Mouse (Mus musculus): ENCODE measurements around the gene Fam208b. TPM values are rescaled to one million over a fixed set of nuclear protein-coding genes. Genes with fewer than 3 reads are reported as not detected.

The Fam208b gene
- polyA plus RNA-seq, 1 experiment = 0.02 TPM

DNA sequence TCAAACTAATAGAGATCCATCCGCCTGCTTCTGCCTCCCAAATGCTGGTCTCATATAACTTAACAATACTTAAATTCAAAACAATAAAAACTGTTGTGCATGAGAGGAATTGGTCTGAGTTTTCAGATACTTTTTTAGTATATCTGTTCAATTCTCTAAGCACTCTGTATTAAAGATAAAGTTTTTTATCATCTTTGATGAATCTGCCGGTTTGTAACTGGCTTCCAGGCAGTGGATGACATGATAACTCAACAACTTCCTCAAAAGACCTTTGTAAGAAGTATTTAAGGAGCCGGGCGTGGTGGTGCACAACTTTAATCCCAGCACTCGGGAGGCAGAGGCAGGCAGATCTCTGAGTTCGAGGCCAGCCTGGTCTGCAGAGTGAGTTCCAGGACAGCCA, 14.7 kb downstream of the Fam208b start:
- peaks cover 45% of the 10 kb centered on the region for H3K36me3 ChIP-seq (ENCODE audit: control insufficient read depth)
- H3K4me3 ChIP-seq (replicated peaks) = no peak overlapping the region
- H3K9me3 ChIP-seq (ENCODE audit: control insufficient read depth, low read length) = no peaks in the 10 kb centered on the region
- TF ChIP-seq TAL1 (IDR thresholded peaks at IDR 0.05; ENCODE audit: low read length) (no peak), GATA1 (IDR thresholded peaks at IDR 0.05; ENCODE audit: low read length) (no peak)
- no peaks in the 10 kb centered on the region for H3K27me3 ChIP-seq (ENCODE audit: control insufficient read depth)
- H3K4me1 ChIP-seq (ENCODE audit: control insufficient read depth) = no peaks in the 10 kb centered on the region

DNA sequence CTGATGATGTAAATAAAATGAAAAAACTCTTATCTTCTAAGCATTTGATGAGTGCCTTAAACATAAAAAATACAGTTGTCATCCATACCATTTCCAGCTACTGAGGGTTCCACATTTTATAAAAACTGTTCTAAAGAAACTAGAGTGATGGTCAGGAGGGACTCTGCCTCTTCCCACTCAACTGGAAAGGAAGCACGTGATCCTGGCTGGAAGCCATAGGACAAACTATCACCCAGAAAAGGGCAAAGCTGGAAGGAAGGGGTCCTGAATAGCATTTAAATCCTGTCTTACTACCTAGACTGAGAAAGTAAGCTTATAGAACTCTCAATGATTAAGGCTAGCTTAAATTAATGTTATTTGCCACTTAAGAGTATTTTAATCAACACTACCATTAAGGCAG, 16.6 kb downstream of the Fam208b start:
- Histone ChIP-seq H3K4me1 (ENCODE audit: control insufficient read depth) (no peaks in the 10 kb centered on the region), H3K27me3 (ENCODE audit: control insufficient read depth) (no peaks in the 10 kb centered on the region), H3K4me3 (replicated peaks) (no peak overlapping the region), H3K9me3 (ENCODE audit: control insufficient read depth, low read length) (no peaks in the 10 kb centered on the region), H3K36me3 (ENCODE audit: control insufficient read depth) (peaks cover 57% of the 10 kb centered on the region)
- TF ChIP-seq TAL1 (IDR thresholded peaks at IDR 0.05; ENCODE audit: low read length) (no peak), GATA1 (IDR thresholded peaks at IDR 0.05; ENCODE audit: low read length) (no peak)

DNA sequence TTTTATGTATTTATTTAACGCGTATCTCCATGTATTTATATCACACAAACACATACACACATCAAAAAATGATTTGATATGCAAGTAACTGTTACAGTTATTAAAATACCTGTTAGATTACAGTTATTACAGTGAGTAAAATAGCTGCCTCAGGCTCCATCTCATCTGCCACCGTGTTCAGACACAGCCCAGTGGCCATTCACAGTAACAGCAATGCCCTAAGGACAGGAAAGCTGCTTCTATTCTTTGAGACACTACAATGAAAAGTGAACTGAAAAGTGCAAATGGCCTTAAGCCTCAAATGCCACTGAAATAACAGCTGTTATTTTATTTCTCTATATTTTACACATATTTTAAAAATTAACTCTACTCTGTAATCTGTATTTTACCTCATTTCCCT, 20.1 kb downstream of the Fam208b start:
- peaks cover 65% of the 10 kb centered on the region for H3K36me3 ChIP-seq (ENCODE audit: control insufficient read depth)

DNA sequence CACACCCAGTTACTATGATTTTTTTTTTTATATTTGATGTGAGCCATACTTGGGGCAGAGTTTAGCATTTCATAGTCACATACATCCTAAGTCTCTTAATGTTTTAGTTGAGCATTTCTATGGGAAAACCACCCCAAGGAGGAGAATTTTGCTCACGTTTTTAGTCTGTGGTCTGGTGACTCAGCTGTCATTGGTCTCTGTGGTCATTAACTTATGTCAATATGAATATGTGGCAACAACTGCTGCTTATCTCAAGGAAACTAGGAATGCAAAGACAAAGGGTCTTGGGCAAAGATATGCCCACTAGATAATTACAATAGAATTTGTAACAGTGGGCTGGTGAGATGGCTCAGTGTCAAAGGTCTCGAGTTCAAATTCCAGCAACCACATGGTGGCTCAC, 47.0 kb downstream of the Fam208b start:
- no peak overlapping the region for H3K4me3 ChIP-seq (replicated peaks)
- no peaks in the 10 kb centered on the region for H3K4me1 ChIP-seq (ENCODE audit: control insufficient read depth)
- H3K9me3 ChIP-seq (ENCODE audit: control insufficient read depth, low read length) = no peaks in the 10 kb centered on the region
- no peak for TF ChIP-seq TAL1 (IDR thresholded peaks at IDR 0.05; ENCODE audit: low read length)
- no peak for TF ChIP-seq GATA1 (IDR thresholded peaks at IDR 0.05; ENCODE audit: low read length)
- H3K36me3 ChIP-seq (ENCODE audit: control insufficient read depth) = peaks cover 85% of the 10 kb centered on the region
- H3K27me3 ChIP-seq (ENCODE audit: control insufficient read depth) = no peaks in the 10 kb centered on the region

More for the DNA sequence above, 20.1 kb downstream of the Fam208b start:
- H3K4me1 ChIP-seq (ENCODE audit: control insufficient read depth) = no peaks in the 10 kb centered on the region
- H3K9me3 ChIP-seq (ENCODE audit: control insufficient read depth, low read length) = no peaks in the 10 kb centered on the region
- no peak overlapping the region for H3K4me3 ChIP-seq (replicated peaks)
- TF ChIP-seq TAL1 (IDR thresholded peaks at IDR 0.05; ENCODE audit: low read length) (no peak), GATA1 (IDR thresholded peaks at IDR 0.05; ENCODE audit: low read length) (no peak)
- no peaks in the 10 kb centered on the region for H3K27me3 ChIP-seq (ENCODE audit: control insufficient read depth)

DNA sequence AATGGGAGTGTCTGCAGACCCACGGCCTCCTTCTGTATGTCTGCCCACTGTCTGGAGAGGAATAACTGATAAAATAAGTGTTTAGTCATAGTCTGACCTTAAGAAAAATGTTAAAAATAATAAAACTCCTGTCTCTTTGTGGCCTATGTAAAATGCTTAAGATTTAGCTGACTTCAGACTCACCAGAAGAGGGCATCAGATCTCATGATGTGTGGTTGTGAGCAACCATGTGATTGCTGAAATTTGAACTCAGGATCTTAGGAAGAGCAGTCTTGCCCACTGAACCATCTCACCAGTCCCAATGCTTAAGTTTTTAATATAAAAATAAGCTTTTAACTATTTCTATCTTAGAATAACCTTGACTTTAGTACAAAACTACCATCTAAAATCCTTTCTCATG, 47.8 kb downstream of the Fam208b start:
- Histone ChIP-seq H3K4me3 (replicated peaks) (no peak overlapping the region), H3K9me3 (ENCODE audit: control insufficient read depth, low read length) (no peaks in the 10 kb centered on the region), H3K36me3 (ENCODE audit: control insufficient read depth) (peaks cover 81% of the 10 kb centered on the region), H3K4me1 (ENCODE audit: control insufficient read depth) (no peaks in the 10 kb centered on the region), H3K27me3 (ENCODE audit: control insufficient read depth) (no peaks in the 10 kb centered on the region)
- TF ChIP-seq GATA1 (IDR thresholded peaks at IDR 0.05; ENCODE audit: low read length) (no peak), TAL1 (IDR thresholded peaks at IDR 0.05; ENCODE audit: low read length) (no peak)

DNA sequence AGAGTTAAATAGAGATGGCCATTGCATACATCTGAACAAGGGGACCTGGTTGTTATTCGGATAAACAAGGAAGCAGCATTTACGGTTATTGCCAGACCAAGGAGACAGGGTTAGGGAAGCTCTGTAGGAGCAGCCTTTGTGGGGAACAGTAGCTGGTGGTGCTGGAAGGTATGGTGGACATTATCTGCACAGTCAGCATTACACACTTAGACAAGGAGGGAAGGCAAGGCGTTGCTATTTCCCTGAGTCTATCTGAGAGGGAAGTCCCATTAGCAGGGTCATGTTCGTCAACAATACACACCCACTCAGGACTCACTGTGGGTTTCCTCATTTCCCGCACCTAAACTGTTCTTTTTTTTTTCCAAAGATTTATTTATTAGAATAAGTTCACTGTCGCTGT, 63.1 kb downstream of the Fam208b start:
- Histone ChIP-seq H3K4me1 (ENCODE audit: control insufficient read depth) (no peaks in the 10 kb centered on the region; the same call in none of the 2 replicates), H3K9me3 (ENCODE audit: control insufficient read depth, low read length) (no peaks in the 10 kb centered on the region), H3K4me3 (replicated peaks) (no peak overlapping the region), H3K36me3 (ENCODE audit: control insufficient read depth) (peaks cover 70% of the 10 kb centered on the region), H3K27me3 (ENCODE audit: control insufficient read depth) (no peaks in the 10 kb centered on the region)
- TF ChIP-seq TAL1 (IDR thresholded peaks at IDR 0.05; ENCODE audit: low read length) (no peak), GATA1 (IDR thresholded peaks at IDR 0.05; ENCODE audit: low read length) (no peak)

DNA sequence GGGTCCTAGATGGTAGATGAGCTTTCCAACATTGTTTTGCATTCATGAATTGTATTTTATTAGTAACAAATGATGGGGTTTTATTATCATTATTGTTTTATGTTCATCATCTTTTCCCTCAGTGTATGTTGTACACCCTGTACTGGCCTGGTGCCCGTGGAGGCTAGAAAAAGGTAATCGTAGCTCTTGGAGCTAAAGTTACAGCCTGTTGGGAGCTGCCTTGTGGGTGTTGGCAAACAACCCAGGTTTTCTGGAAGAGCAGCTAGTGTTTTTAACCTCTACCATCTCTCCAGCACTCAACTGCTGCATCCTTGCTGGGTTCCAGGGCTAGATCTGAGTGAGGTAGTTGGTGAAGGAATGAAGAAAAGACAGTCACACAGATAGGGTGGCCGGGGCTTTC, 63.5 kb downstream of the Fam208b start:
- TF ChIP-seq TAL1 (IDR thresholded peaks at IDR 0.05; ENCODE audit: low read length) (no peak), GATA1 (IDR thresholded peaks at IDR 0.05; ENCODE audit: low read length) (no peak)
- peaks cover 69% of the 10 kb centered on the region for H3K36me3 ChIP-seq (ENCODE audit: control insufficient read depth)
- no peak overlapping the region for H3K4me3 ChIP-seq (replicated peaks)
- H3K27me3 ChIP-seq (ENCODE audit: control insufficient read depth) = no peaks in the 10 kb centered on the region
- no peaks in the 10 kb centered on the region; the same call in none of the 2 replicates for H3K4me1 ChIP-seq (ENCODE audit: control insufficient read depth)
- H3K9me3 ChIP-seq (ENCODE audit: control insufficient read depth, low read length) = no peaks in the 10 kb centered on the region

DNA sequence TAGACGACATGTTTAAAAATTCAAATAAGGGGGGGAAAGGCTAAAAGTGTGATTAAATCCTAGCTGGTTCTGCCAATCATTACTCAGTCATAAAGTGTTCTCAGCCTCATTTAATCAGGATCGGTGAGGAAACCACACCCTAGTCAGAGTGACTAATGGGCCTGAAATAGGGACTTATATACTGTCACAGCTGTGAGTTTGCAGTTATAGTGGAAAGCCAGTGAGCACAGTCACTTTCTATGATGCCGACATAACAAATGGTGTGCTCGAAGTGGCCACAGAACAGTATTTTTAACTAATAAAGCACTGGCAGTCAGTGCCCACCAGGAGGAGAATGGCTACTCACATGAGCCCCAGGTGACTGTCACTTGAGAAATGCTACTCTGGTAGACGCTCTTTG, 66.0 kb downstream of the Fam208b start:
- no peaks in the 10 kb centered on the region for H3K9me3 ChIP-seq (ENCODE audit: control insufficient read depth, low read length)
- no peak overlapping the region for H3K4me3 ChIP-seq (replicated peaks)
- H3K4me1 ChIP-seq (ENCODE audit: control insufficient read depth) = peaks cover 14% of the 10 kb centered on the region
- H3K27me3 ChIP-seq (ENCODE audit: control insufficient read depth) = no peaks in the 10 kb centered on the region
- TF ChIP-seq TAL1 (IDR thresholded peaks at IDR 0.05; ENCODE audit: low read length) (no peak), GATA1 (IDR thresholded peaks at IDR 0.05; ENCODE audit: low read length) (no peak)
- peaks cover 51% of the 10 kb centered on the region for H3K36me3 ChIP-seq (ENCODE audit: control insufficient read depth)

DNA sequence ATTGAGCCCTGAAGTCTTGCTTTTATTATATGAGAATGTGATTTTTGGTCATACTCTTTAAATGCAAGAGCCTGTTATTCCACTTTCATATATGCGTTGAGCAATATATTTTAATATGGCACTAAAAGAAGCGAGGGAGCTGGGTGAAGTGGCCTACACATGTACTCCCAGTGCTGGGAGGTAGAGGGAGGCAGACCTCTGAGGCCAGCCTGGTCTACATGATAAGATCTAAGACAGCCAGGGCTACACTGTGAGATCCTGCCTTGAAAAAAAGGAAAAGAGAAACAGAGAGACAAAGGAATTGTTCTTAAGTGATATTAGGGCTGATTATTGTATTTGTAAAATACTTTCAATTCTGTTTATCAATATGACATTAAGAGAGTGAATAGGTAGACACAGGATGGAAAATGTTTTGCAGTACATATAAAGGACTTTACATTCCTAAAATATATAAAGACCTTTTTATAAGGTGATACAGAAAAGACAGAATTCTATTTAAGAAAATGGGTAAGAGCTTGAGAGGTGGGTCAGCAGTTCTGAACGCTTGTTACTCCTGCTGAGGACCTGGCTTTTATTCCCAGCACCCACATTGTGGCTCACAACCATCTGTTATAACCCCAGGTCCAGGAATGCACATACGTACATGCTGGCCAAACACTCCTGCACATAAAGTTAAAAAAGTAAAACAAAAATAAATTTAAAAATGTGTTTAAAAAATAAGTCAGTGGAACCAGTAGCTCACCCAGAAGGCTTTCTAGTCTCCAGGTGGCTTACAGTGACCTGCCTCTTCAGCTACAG, 66.6 kb downstream of the Fam208b start:
- H3K4me3 ChIP-seq (replicated peaks) = no peak overlapping the region
- H3K4me1 ChIP-seq (ENCODE audit: control insufficient read depth) = peaks cover 20% of the 10 kb centered on the region
- H3K9me3 ChIP-seq (ENCODE audit: control insufficient read depth, low read length) = no peaks in the 10 kb centered on the region
- H3K27me3 ChIP-seq (ENCODE audit: control insufficient read depth) = no peaks in the 10 kb centered on the region
- TF ChIP-seq TAL1 (IDR thresholded peaks at IDR 0.05; ENCODE audit: low read length) (no peak), GATA1 (IDR thresholded peaks at IDR 0.05; ENCODE audit: low read length) (no peak)
- peaks cover 46% of the 10 kb centered on the region for H3K36me3 ChIP-seq (ENCODE audit: control insufficient read depth)

Measured in erythroblast, embryonic 14.5 days (primary cell).